Mouse (Mus musculus) thymus, adult 2 months (tissue): ENCODE measurements at regions not wholly inside any gene's neighbourhood (a gene's known extent, or its start where the extent isn't known, plus 50 kb on each side); places are given as distances from the start of the nearest gene placed in this dataset.

Source experiments
- CTCF ChIP-seq: fragments of 200-500 bp; IDR thresholded peaks from 2 replicates; pipeline ENCODE4 v1.5.1; 2012; ENCODE audit warnings: mild to moderate bottlenecking, control low read depth, low read length, moderate library complexity, borderline replicate concordance; ENCODE audit not compliant: control insufficient read depth, poor library complexity, insufficient read depth; ENCODE audit errors: extremely low read depth
- POLR2A ChIP-seq: fragments of 200-500 bp; IDR thresholded peaks from 2 replicates; pipeline ENCODE4 v1.6.1; 2012; ENCODE audit warnings: mild to moderate bottlenecking, low read length, control low read depth, moderate library complexity; ENCODE audit not compliant: control insufficient read depth, poor library complexity, insufficient read depth; ENCODE audit errors: extremely low read depth

DNA sequence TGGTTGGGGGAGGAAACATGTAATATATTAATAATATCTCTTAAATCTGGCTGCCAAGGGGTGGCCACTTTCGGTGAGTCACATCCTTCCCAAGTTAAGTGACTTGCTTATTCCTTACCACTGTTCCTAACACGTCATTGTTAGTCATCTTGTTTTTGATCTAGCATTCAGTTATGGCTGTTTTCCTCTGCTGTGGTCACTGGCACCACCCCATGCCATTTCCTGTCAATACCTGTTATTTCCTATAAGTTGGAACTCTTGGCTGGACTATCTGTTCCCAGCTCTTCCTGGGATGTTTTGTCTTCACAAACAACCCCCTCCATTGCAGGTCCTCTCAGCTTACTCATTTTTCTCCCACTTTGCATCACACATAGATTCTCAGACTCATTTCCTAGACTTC, 703.5 kb upstream of the Tmem132c start:
- TF ChIP-seq POLR2A (no peak), CTCF (no peak)
